8 mouse cellular contexts compared by ENCODE assay signal in the genomic region with DNA sequence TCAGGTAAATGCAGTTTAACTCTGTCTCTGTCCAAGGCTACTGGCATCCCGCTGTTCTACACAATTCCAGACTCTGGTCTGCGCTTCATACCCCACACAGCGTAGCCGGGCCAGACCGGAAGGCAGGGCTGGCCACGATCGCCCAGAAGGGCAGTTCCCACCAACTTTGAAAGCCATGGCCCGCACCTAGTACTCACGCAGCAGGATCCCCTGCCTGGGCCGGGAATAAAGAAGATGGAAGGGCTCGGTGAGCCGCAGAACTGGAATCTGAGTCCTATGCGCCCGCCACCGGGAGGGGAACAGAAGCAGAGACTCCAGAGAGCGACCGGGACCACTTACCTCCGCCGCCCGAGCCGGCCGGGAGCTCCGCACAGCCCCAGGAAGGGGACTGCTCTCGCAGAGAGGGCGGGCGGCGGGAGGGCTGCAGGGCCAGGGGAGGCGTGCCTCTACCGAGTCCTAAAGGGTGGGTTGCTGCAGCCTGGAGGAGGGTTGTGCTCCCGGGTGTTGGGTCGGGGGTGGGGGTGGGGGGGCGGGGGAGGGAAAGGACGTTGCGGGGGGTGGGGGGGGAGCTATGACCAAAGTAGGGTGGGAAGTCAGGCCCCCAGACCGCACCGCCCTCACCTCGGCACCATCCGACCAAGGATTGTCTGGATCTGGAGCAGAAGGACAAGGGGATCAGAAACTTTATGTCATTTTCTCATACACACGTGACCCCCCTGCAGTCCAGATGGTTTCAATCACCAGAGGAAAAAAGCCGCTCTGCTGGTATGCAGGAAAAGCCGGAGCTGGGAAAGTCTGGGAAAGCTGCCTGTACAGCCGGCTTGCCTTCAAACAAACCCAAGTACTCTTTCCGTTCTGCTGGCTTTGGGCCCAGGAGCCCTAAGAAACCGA. TPM values are rescaled to one million over a fixed set of nuclear protein-coding genes. Genes with fewer than 3 reads are reported as not detected.
DNase-seq lines count a peak whose midpoint lies in the region; ATAC-seq and TF ChIP-seq lines count a peak whose summit lies in the region.

No protein-coding gene starts in this region.

- H3K27ac ChIP-seq in hindbrain, embryonic 14.5 days = peak overlapping the region; percentile 81
- peak overlapping the region; percentile 95 for H3K27ac ChIP-seq in lung, postnatal 0 days (ENCODE audit: low read length)

- no peaks in the 10 kb centered on the region; the same call in 1 of the 2 replicates for H3K4me1 ChIP-seq in hindbrain, embryonic 14.5 days (replicated peaks; ENCODE audit: control insufficient read depth, insufficient read depth, low read length)
- peaks cover 7% of the 10 kb centered on the region; the same call in 1 of the 2 replicates for H3K4me1 ChIP-seq in lung, postnatal 0 days (ENCODE audit: insufficient read depth, low read depth, low read length)

- peak overlapping the region; percentile 50 for H3K4me3 ChIP-seq in hindbrain, embryonic 14.5 days (replicated peaks; ENCODE audit: low read length)
- H3K4me3 ChIP-seq in lung, postnatal 0 days (ENCODE audit: low read depth, low read length) = peak overlapping the region; percentile 67

- H3K9ac ChIP-seq in hindbrain, embryonic 14.5 days = peak overlapping the region; percentile 73
- H3K9ac ChIP-seq in lung, postnatal 0 days (replicated peaks; ENCODE audit: low read depth) = peak overlapping the region; percentile 64

- peak; percentile 93 for ATAC-seq in hindbrain, embryonic 14.5 days (ENCODE audit: low FRiP score)
- peak; percentile 94 for ATAC-seq in lung, postnatal 0 days

- peak overlapping the region; percentile 91 for H3K4me2 ChIP-seq in hindbrain, embryonic 14.5 days (replicated peaks)
- peak overlapping the region; percentile 77 for H3K4me2 ChIP-seq in lung, postnatal 0 days (replicated peaks; ENCODE audit: low read depth, low read length)

- no peaks in the 10 kb centered on the region for H3K36me3 ChIP-seq in hindbrain, embryonic 14.5 days (replicated peaks; ENCODE audit: control insufficient read depth, insufficient read depth)
- no peaks in the 10 kb centered on the region for H3K36me3 ChIP-seq in lung, postnatal 0 days (ENCODE audit: insufficient read depth, low read length)

- under 1% methylated on average over 35 of the region's 44 CpGs for WGBS in hindbrain, embryonic 14.5 days
- 2% methylated on average over 29 of the region's 44 CpGs for WGBS in lung, postnatal 0 days

- no peaks in the 10 kb centered on the region for H3K9me3 ChIP-seq in hindbrain, embryonic 14.5 days (ENCODE audit: control insufficient read depth, low read length)
- H3K9me3 ChIP-seq in lung, postnatal 0 days (ENCODE audit: low read length) = no peaks in the 10 kb centered on the region

- no peaks in the 10 kb centered on the region for H3K27me3 ChIP-seq in hindbrain, embryonic 14.5 days (ENCODE audit: control insufficient read depth, insufficient read depth, low read length)
- H3K27me3 ChIP-seq in lung, postnatal 0 days (replicated peaks; ENCODE audit: insufficient read depth, low read length) = no peaks in the 10 kb centered on the region

- DNase-seq in adipocyte (ENCODE audit: low spot score) = peak; percentile 90
- DNase-seq in cerebellum, postnatal 36 days = peak; percentile 60 to 61
- peak; percentile 68 for DNase-seq in gastrocnemius, adult 18-20 months (ENCODE audit: low spot score)
- peak; percentile 77 for DNase-seq in hindbrain, embryonic 14.5 days (ENCODE audit: low spot score)
- peak; percentile 27 to 56 for DNase-seq in layer of hippocampus, postnatal 25 days (ENCODE audit: extremely low spot score in 1 of 2, low spot score in 1 of 2)
- peak; percentile 95 for DNase-seq in lung, postnatal 0 days (ENCODE audit: low spot score)
- peak; percentile 70 for DNase-seq in retina, embryonic 14.5 days (ENCODE audit: low spot score)
- peak; percentile 78 to 81 for DNase-seq in urinary bladder, postnatal 4 days (ENCODE audit: low spot score in 2 of 2)

- peak; percentile 61; the same call in 1 of the 2 replicates for TF ChIP-seq EP300 in lung, postnatal 0 days (IDR thresholded peaks at IDR 0.05)

- no peak for TF ChIP-seq CTCF in lung, postnatal 0 days (IDR thresholded peaks at IDR 0.05)

RNA-seq across cellular contexts. Expression of gene St5, which starts 31.6 kb away (rescaled TPM):
- total RNA-seq in gastrocnemius, adult 18-20 months (2021) = 1 to 10 TPM; 6.0 to 8.2 TPM
- 23.4 and 24.0 TPM in 2 replicates for polyA plus RNA-seq in hindbrain, embryonic 14.5 days (2014; fragmentation: Nextera tagmentation; extraction: Ambion mirVana)
- total RNA-seq in layer of hippocampus, postnatal 25 days (2021) = 10 to 100 TPM; 35.3 to 41.7 TPM
- polyA plus RNA-seq in lung, postnatal 0 days (2015; fragmentation: Nextera tagmentation; extraction: Ambion mirVana) = 58.9 and 61.8 TPM in 2 replicates

RNA-seq across cellular contexts. Expression of gene Akip1, which starts 31.7 kb away (rescaled TPM):
- 10 to 100 TPM; 16.4 to 19.3 TPM for total RNA-seq in gastrocnemius, adult 18-20 months (2021)
- polyA plus RNA-seq in hindbrain, embryonic 14.5 days (2014; fragmentation: Nextera tagmentation; extraction: Ambion mirVana) = 12.7 and 13.0 TPM in 2 replicates
- total RNA-seq in layer of hippocampus, postnatal 25 days (2021) = 1 to 10 TPM; 4.1 to 7.2 TPM
- polyA plus RNA-seq in lung, postnatal 0 days (2015; fragmentation: Nextera tagmentation; extraction: Ambion mirVana) = 48.6 and 52.5 TPM in 2 replicates

RNA-seq across cellular contexts. Expression of gene BC051019, which starts 51.8 kb away (rescaled TPM):
- not detected for total RNA-seq in gastrocnemius, adult 18-20 months (2021)
- 0.70 TPM in 1 of 2 replicates, not detected in the other for polyA plus RNA-seq in hindbrain, embryonic 14.5 days (2014; fragmentation: Nextera tagmentation; extraction: Ambion mirVana)
- not detected for total RNA-seq in layer of hippocampus, postnatal 25 days (2021)
- 22.7 and 24.3 TPM in 2 replicates for polyA plus RNA-seq in lung, postnatal 0 days (2015; fragmentation: Nextera tagmentation; extraction: Ambion mirVana)

RNA-seq across cellular contexts. Expression of gene Ascl3, which starts 59.7 kb away (rescaled TPM):
- not detected for total RNA-seq in gastrocnemius, adult 18-20 months (2021)
- polyA plus RNA-seq in hindbrain, embryonic 14.5 days (2014; fragmentation: Nextera tagmentation; extraction: Ambion mirVana) = not detected in 2 replicates
- total RNA-seq in layer of hippocampus, postnatal 25 days (2021) = not detected
- polyA plus RNA-seq in lung, postnatal 0 days (2015; fragmentation: Nextera tagmentation; extraction: Ambion mirVana) = 0.64 and 0.89 TPM in 2 replicates

Comparison
In these comparisons a context has a peak if more than half of its experiments do, and no peak if none do; other contexts are left out.
1. Peak in every context shown above with its lines: DNase-seq, ATAC-seq, H3K4me3 ChIP-seq and H3K27ac ChIP-seq.
2. DNase-seq: peak in every context shown above with its lines; median percentile 95 in lung, postnatal 0 days; 90 in adipocyte; 80 in urinary bladder, postnatal 4 days; 77 in hindbrain, embryonic 14.5 days; 70 in retina, embryonic 14.5 days; 68 in gastrocnemius, adult 18-20 months; 60 in cerebellum, postnatal 36 days; 42 in layer of hippocampus, postnatal 25 days.